Mouse (Mus musculus) liver, postnatal 0 days (tissue): ENCODE measurements at regions not wholly inside any gene's neighbourhood (a gene's known extent, or its start where the extent isn't known, plus 50 kb on each side); places are given as distances from the start of the nearest gene placed in this dataset.

Experiments used
- CTCF ChIP-seq: sonication (generic); IDR thresholded peaks from 2 replicates; pipeline ENCODE4 v1.5.1; 2016; ENCODE audit warnings: antibody characterized with exemption, low read depth
- EP300 ChIP-seq: IDR thresholded peaks from 2 replicates; pipeline ENCODE4 v1.6.1; 2016; ENCODE audit warnings: antibody characterized with exemption, low read depth, mild to moderate bottlenecking

DNA sequence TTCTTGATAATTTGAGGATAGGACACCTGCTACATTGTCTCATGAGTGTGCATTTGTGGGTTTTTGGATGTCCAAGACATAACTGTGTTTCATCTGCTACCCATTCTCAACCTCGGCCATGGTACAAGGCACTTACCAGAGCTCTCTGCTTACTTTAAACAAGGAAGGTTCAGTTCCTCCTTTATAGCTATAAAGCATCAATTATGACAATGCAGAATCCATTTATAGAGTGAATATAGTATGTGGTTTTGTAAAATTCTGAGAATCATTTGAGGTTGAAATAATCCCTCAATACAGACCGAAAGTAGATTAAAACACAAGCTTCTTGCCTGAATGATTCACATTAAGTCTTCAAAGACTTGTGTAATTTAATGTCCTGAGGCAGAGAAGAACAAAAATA is 64.9 kb upstream of the 2210010C04Rik start:
- no peak for TF ChIP-seq CTCF
- no peak for TF ChIP-seq EP300
